Mouse (Mus musculus) adrenal gland, postnatal 10 days (tissue): Measurements from ENCODE around the gene Olfr24. TPM values are rescaled to one million over a fixed set of nuclear protein-coding genes. Genes with fewer than 3 reads are reported as not detected.
A peak's percentile ranks its signal among the peaks of the same experiment; 100 is the strongest.
"Not testable (repeated sequence)": the region's sequence is repeated elsewhere in the genome, so short reads cannot be mapped to it uniquely, and the experiment has no call there.

Experiments used
- DNase-seq: peaks from one replicate; pipeline ENCODE4 v3.0.0; 2021; ENCODE audit warnings: mixed read lengths
- long read RNA-seq, 2 experiments: library from polyadenylated mRNA; stranded (forward); transcript quantifications; one replicate each; pipeline ENCODE4 v2.0.0; 2021
- total RNA-seq, 2 experiments: library from RNA; stranded (reverse); gene quantifications; 2 replicates each; pipeline ENCODE4 v1.2.3; 2021

The Olfr24 gene
- total RNA-seq: not detected
- long read RNA-seq, experiment 1: 0 reads
- long read RNA-seq, experiment 2: 0 reads

DNA sequence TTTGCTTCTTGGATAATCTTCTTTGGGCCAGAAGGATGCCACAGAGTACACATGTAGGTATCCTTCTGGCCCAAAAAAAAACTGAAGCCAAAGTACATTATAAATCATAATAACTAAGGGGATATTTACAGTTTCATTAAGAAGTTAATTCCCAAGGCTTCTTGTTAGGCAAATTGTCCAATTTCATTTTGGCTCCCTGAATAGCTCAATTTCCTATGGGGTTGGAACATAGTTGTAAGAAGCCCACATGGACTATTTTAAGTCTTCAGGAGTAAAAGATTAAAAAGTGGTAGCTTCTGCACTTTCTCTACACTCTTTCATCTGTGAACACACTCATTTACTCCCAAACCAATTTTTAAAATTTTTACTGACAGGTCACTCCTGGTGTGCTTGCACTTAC lies at the start of gene Olfr24:
Olfr24 (minus strand) TSS at position 101 of the 400 bp plus-strand sequence.
- DNase-seq: no peak

DNA sequence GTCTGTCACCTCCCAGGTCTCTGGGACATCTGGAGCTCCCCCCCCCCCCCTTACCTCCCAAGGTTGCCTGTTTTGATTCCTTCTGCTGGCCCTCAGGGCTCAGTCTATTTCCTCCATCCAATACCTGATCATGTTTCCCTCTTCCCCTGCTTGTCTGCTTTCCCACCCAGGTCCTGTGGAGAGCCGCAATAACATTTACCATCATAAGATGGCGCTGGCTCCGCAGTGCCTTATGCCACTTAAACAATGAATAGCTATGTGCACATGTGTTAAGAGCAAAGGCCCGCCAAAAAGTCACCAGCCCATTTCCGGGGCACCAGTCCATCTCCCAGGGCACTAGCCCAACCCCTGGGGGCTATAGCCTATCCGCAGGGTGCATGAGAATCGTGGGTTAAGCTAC lies 21.5 kb upstream of the Olfr24 start:
- no peak for DNase-seq

DNA sequence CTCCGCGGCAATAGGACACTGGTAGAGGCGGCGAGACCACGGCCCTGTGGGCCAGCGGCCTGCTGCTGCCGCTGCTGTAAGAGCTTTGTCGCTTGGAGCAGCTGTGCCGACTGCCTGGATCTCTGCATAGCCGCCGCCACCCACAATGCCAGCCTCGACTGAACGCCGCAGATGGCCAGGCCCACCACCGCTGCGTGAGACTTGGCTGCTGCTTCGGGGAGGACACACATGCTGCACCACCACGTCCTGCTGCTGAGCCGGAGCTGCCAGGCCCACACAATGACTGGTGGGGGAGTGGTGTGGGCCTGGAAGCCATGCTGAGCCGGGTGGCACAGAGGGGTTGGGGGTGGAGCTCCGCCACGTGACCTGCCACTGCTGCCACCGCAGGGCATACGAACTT lies 15.7 kb upstream of the Olfr24 start:
- DNase-seq: no peak

DNA sequence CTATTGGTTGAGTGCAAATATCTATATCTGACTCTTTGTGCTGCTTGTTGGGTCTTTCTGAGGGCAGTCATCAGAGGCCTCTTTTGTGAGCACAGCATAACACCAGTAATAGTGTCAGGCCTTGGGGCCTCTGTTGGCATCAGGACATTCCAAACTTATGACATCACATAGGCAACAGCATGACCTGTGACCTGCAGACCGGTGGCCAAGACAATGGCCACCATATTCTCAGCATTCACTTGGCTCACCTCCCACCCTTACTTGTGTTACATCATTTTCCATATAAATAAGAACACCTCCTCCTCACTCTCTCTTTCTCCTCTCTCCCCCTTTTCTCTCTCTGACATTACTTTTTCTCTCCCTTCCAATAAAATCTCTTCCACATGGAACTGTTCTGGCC lies 15.2 kb upstream of the Olfr24 start:
- no peak for DNase-seq

DNA sequence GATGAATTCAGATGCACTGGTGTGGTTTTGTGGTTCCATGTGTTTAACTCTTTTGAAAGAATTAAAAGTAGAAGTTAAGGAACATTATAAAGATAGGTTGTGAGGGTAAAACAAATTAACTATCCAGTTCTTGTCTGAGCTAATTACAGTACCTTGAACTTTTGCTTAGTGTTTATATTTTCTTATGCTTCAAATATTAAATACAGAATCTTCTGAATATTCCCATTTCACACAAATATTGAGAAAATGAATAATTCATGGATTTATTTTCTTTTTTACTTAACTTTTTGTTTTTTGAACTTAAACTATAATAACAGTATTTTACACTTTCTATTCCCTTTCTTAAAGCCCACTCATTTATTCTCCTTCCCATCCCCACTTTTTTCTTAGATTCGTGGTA lies 8.2 kb downstream of the Olfr24 start:
- DNase-seq: no peak

- DNase-seq: peak; percentile 2
Measured at GRCm38 (mm10) chr9:18744639-18745038, 19.2 kb downstream of the Olfr24 start.

DNA sequence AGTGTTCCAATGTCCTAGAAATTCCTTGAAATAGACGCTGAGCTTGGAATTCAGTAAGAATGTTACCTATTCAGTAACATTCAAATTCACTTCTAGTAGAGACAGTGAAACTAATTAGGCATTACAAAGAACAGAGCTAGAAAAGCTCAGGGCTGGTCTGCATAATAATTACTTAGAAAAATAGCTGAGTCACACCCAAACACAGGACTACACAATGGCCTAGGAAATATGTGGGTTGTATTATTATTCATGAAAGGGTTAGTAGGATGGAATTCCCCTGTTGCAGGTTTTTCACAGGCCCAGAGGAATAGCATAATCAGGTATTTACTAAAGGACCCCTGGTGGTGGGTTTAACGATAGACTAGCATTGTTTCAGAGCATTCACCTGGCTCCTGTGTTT lies 29.6 kb downstream of the Olfr24 start:
- DNase-seq: not testable (repeated sequence)

- no peak for DNase-seq
Measured at GRCm38 (mm10) chr9:18722712-18723099, 41.1 kb downstream of the Olfr24 start.

GRCm38 (mm10) chr9:18721931-18722711 lies 41.7 kb downstream of the Olfr24 start:
- no peak for DNase-seq

DNA sequence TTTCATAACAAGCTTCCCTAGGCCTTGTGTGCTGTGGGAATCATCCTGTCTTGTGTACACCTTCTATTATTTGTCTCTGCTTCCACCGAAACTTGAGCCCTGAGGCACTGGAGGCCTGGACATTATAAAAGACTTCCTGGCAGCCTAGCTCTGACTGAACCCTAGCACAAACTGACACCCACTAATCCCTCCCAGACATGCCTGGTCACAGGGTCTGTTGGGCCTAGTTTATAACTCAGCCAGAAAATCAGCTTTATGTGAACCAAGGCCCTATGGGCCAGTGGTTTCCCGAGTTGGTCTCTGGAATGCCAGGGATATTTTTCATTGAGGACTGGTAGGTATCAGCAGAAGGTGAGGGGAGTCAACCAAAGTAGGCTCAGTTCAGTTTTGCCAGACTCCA lies 42.8 kb downstream of the Olfr24 start:
- DNase-seq: no peak

GRCm38 (mm10) chr9:18705628-18706027 lies 58.2 kb downstream of the Olfr24 start:
- no peak for DNase-seq

Other genes starting within 250 kb of the Olfr24 start
- 1 to 10 TPM; 4.1 to 4.7 TPM for gene Muc16, start 89.5 kb downstream of the Olfr24 start, total RNA-seq
- gene Olfr828, start 55.5 kb upstream of the Olfr24 start, total RNA-seq: not detected
- not detected for gene Olfr829, start 90.9 kb upstream of the Olfr24 start, total RNA-seq
- not detected for gene Olfr830, start 110.7 kb upstream of the Olfr24 start, total RNA-seq
- not detected for gene Olfr832, start 173.1 kb upstream of the Olfr24 start, total RNA-seq
- gene Olfr834, start 224.0 kb upstream of the Olfr24 start, total RNA-seq: not detected